Mouse (Mus musculus) CH12.LX (cell line): ENCODE results near the gene Tmem63c. TPM values are rescaled to one million over a fixed set of nuclear protein-coding genes. Genes with fewer than 3 reads are reported as not detected.

Experiments
- DNase-seq: peaks from one replicate; pipeline ENCODE4 v3.0.0-alpha.2; 2013; ENCODE audit errors: extremely low read depth
- H3K27ac ChIP-seq: 2 replicates; pipeline ENCODE4 v1.5.1; 2012; ENCODE audit warnings: low read depth, mild to moderate bottlenecking, control low read depth, moderate library complexity; ENCODE audit not compliant: insufficient read depth
- H3K27me3 ChIP-seq: replicated peaks from 2 replicates; pipeline ENCODE3; 2012; ENCODE audit warnings: inconsistent platforms
- H3K36me3 ChIP-seq, 2 experiments: replicated peaks in 1 of 2; 2 replicates each; pipeline versions ENCODE3 to v1.6.1; 2012; ENCODE audit warnings: inconsistent platforms in 1 of 2, low read length in 1 of 2, mild to moderate bottlenecking in 1 of 2, mixed read lengths in 1 of 2, moderate library complexity in 1 of 2; ENCODE audit not compliant: control insufficient read depth in 1 of 2, insufficient read depth in 1 of 2
- H3K4me1 ChIP-seq, 2 experiments: 2 replicates each; pipeline ENCODE4 v1.6.1; 2012; ENCODE audit warnings: inconsistent platforms in 1 of 2, moderate library complexity in 1 of 2; ENCODE audit not compliant: insufficient read depth in 2 of 2, control insufficient read depth in 1 of 2
- H3K4me2 ChIP-seq: 2 replicates; pipeline ENCODE4 v1.6.1; 2012; ENCODE audit warnings: low read depth, mild to moderate bottlenecking, control low read depth; ENCODE audit not compliant: poor library complexity, insufficient read depth, severe bottlenecking
- H3K4me3 ChIP-seq, 3 experiments: fragments of 150-350 bp in 1 of 3; sonication (generic) in 1 of 3; replicated peaks in 1 of 3; 2 replicates each; pipeline versions ENCODE3 to v1.5.1; 2011 to 2012; ENCODE audit warnings: low read depth in 2 of 3, low read length in 2 of 3, mild to moderate bottlenecking in 2 of 3, moderate library complexity in 2 of 3, control low read depth in 1 of 3, improper control_type of control experiment in 1 of 3, inconsistent platforms in 1 of 3, mixed read lengths in 1 of 3; ENCODE audit not compliant: poor library complexity in 1 of 3
- H3K79me2 ChIP-seq: replicated peaks from 2 replicates; pipeline ENCODE4 v1.6.1; 2012; ENCODE audit warnings: mild to moderate bottlenecking, moderate library complexity; ENCODE audit not compliant: control insufficient read depth, poor library complexity, insufficient read depth, severe bottlenecking; ENCODE audit errors: extremely low read depth
- H3K9ac ChIP-seq: 2 replicates; pipeline ENCODE4 v1.6.1; 2012; ENCODE audit warnings: low read depth, mild to moderate bottlenecking, control low read depth, moderate library complexity; ENCODE audit not compliant: insufficient read depth
- H3K9me3 ChIP-seq: replicated peaks from 2 replicates; pipeline ENCODE3; 2012; ENCODE audit warnings: low read length, inconsistent platforms, mixed read lengths
- CHD1 ChIP-seq: IDR thresholded peaks from 2 replicates; pipeline ENCODE4 v1.6.1; 2012; ENCODE audit warnings: low read depth, low read length, improper control_type of control experiment, inconsistent platforms
- E2F4 ChIP-seq: IDR thresholded peaks from 2 replicates; pipeline ENCODE4 v1.6.1; 2011; ENCODE audit warnings: low read depth, low read length, improper control_type of control experiment; ENCODE audit not compliant: insufficient replicate concordance
- EP300 ChIP-seq: IDR thresholded peaks from 2 replicates; pipeline ENCODE4 v1.6.1; 2011; ENCODE audit warnings: low read length, improper control_type of control experiment
- ETS1 ChIP-seq: conservative IDR thresholded peaks from 2 replicates; pipeline ENCODE4 v1.6.1; 2012; ENCODE audit warnings: low read depth, mild to moderate bottlenecking, inconsistent platforms, low read length, improper control_type of control experiment, moderate library complexity
- GABPA ChIP-seq: IDR thresholded peaks from 2 replicates; pipeline ENCODE4 v1.6.1; 2012; ENCODE audit warnings: low read depth, low read length, improper control_type of control experiment, inconsistent platforms; ENCODE audit not compliant: insufficient replicate concordance
- HCFC1 ChIP-seq: IDR thresholded peaks from 2 replicates; pipeline ENCODE4 v1.6.1; 2012; ENCODE audit warnings: low read depth, mild to moderate bottlenecking, inconsistent platforms, low read length, improper control_type of control experiment
- IRF4 ChIP-seq: IDR thresholded peaks from 2 replicates; pipeline ENCODE4 v1.6.1; 2014; ENCODE audit warnings: low read depth, mild to moderate bottlenecking, inconsistent platforms, low read length, improper control_type of control experiment
- JUN ChIP-seq: IDR thresholded peaks from 2 replicates; pipeline ENCODE4 v1.6.1; 2011; ENCODE audit warnings: low read depth, mild to moderate bottlenecking, low read length, improper control_type of control experiment, moderate library complexity; ENCODE audit not compliant: insufficient read depth
- JUND ChIP-seq: conservative IDR thresholded peaks from 2 replicates; pipeline ENCODE4 v1.6.1; 2011; ENCODE audit warnings: low read depth, low read length, improper control_type of control experiment
- KAT2A ChIP-seq: IDR thresholded peaks from 2 replicates; pipeline ENCODE4 v1.6.1; 2012; ENCODE audit warnings: low read length, improper control_type of control experiment, inconsistent platforms; ENCODE audit not compliant: insufficient replicate concordance
- MAX ChIP-seq: IDR thresholded peaks from 2 replicates; pipeline ENCODE4 v1.6.1; 2011; ENCODE audit warnings: low read length, improper control_type of control experiment
- MAZ ChIP-seq: IDR thresholded peaks from 2 replicates; pipeline ENCODE4 v1.6.1; 2012; ENCODE audit warnings: low read depth, mild to moderate bottlenecking, inconsistent platforms, low read length, improper control_type of control experiment, moderate library complexity
- MEF2A ChIP-seq: IDR thresholded peaks from 2 replicates; pipeline ENCODE4 v1.6.1; 2014; ENCODE audit warnings: low read depth, mild to moderate bottlenecking, inconsistent platforms, low read length, improper control_type of control experiment, borderline replicate concordance
- MYC ChIP-seq: IDR thresholded peaks from 2 replicates; pipeline ENCODE4 v1.6.1; 2011; ENCODE audit warnings: low read depth, mild to moderate bottlenecking, improper control_type of control experiment, low read length
- NRF1 ChIP-seq: IDR thresholded peaks from 2 replicates; pipeline ENCODE4 v1.6.1; 2014; ENCODE audit warnings: low read depth, mild to moderate bottlenecking, inconsistent platforms, low read length, improper control_type of control experiment, moderate library complexity
- PAX5 ChIP-seq: IDR thresholded peaks from 2 replicates; pipeline ENCODE4 v1.6.1; 2012; ENCODE audit warnings: low read length, inconsistent platforms, mixed read lengths
- POLR2A ChIP-seq: IDR thresholded peaks from 2 replicates; pipeline ENCODE4 v1.6.1; 2011; ENCODE audit warnings: low read depth, mild to moderate bottlenecking, improper control_type of control experiment, low read length
- POLR2AphosphoS2 ChIP-seq: IDR thresholded peaks from 2 replicates; pipeline ENCODE4 v1.6.1; 2011; ENCODE audit warnings: low read depth, low read length, improper control_type of control experiment
- RAD21 ChIP-seq: IDR thresholded peaks from 2 replicates; pipeline ENCODE4 v1.6.1; 2011; ENCODE audit warnings: low read depth, mild to moderate bottlenecking, low read length, improper control_type of control experiment, moderate library complexity
- RCOR1 ChIP-seq: conservative IDR thresholded peaks from 2 replicates; pipeline ENCODE4 v1.6.1; 2012; ENCODE audit warnings: low read depth, mild to moderate bottlenecking, inconsistent platforms, low read length, improper control_type of control experiment
- SIN3A ChIP-seq: IDR thresholded peaks from 2 replicates; pipeline ENCODE4 v1.6.1; 2012; ENCODE audit warnings: low read length, improper control_type of control experiment, inconsistent platforms
- SMC3 ChIP-seq: IDR thresholded peaks from 2 replicates; pipeline ENCODE4 v1.6.1; 2011; ENCODE audit warnings: low read depth, low read length, improper control_type of control experiment
- TBP ChIP-seq: conservative IDR thresholded peaks from 2 replicates; pipeline ENCODE4 v1.6.1; 2011; ENCODE audit warnings: low read depth, low read length, improper control_type of control experiment
- TCF12 ChIP-seq: IDR thresholded peaks from 2 replicates; pipeline ENCODE4 v1.6.1; 2014; ENCODE audit warnings: low read depth, mild to moderate bottlenecking, inconsistent platforms, low read length, improper control_type of control experiment
- UBTF ChIP-seq: IDR thresholded peaks from 2 replicates; pipeline ENCODE4 v1.6.1; 2012; ENCODE audit warnings: low read depth, mild to moderate bottlenecking, inconsistent platforms, low read length, improper control_type of control experiment, moderate library complexity
- USF2 ChIP-seq: conservative IDR thresholded peaks from 2 replicates; pipeline ENCODE4 v1.6.1; 2011; ENCODE audit warnings: low read depth, low read length, improper control_type of control experiment
- ZC3H11A ChIP-seq: IDR thresholded peaks from 2 replicates; pipeline ENCODE4 v1.6.1; 2012; ENCODE audit warnings: low read depth, mild to moderate bottlenecking, inconsistent platforms, low read length, improper control_type of control experiment
- ZMIZ1 ChIP-seq: IDR thresholded peaks from 2 replicates; pipeline ENCODE4 v1.6.1; 2012; ENCODE audit warnings: low read depth, mild to moderate bottlenecking, inconsistent platforms, low read length, improper control_type of control experiment
- dilution Hi-C: fragments of 300-500 bp; cut with MboI; formaldehyde crosslinking; loops from 2 replicates; pipeline ENCODE4 v1.14.3; 2020; ENCODE audit warnings: low sequenced_read_pairs; ENCODE audit not compliant: extremely low pct_unique_long_range_greater_than_20kb, extremely low pct_ligation_motif_present
- in situ Hi-C: fragments of 300-500 bp; cut with MboI; formaldehyde crosslinking; loops from 3 replicates; pipeline ENCODE4 v1.14.3; 2019; ENCODE audit warnings: low sequenced_read_pairs, low pct_ligation_motif_present, low pct_unique_long_range_greater_than_20kb, mixed read lengths
- polyA plus RNA-seq: library from polyadenylated mRNA; unstranded; fragments of >175 nt; gene quantifications from 2 replicates; pipeline ENCODE4 v1.2.1, GENCODE M21; 2012; ENCODE audit warnings: low read depth; ENCODE audit not compliant: insufficient read length
- total RNA-seq, 2 experiments: library from RNA; depleted of rRNA; stranded (reverse); fragments of 300-350 nt in 1 of 2; fragments of >200 nt in 1 of 2; gene quantifications; 2 replicates each; pipeline ENCODE4 v1.2.3; 2012 to 2014

Gene Tmem63c
- total and polyA plus RNA-seq, 3 experiments: 0.08 to 0.53 (median 0.11) TPM

GRCm38 (mm10) chr12:86990755-86991110 lies 30.4 kb upstream of the Tmem63c start:
- Histone ChIP-seq H3K9me3 (peaks cover 2% of the 10 kb centered on the region), H3K4me2 (no peak overlapping the region), H3K9ac (no peak overlapping the region), H3K4me1 (peaks cover 0 to 2% of the 10 kb centered on the region in 2 experiments; a peak in 1 of 4 replicates), H3K27me3 (peaks cover 90% of the 10 kb centered on the region), H3K4me3 (no peak overlapping the region), H3K27ac (no peak overlapping the region), H3K79me2 (no peaks in the 10 kb centered on the region), H3K36me3 (no peaks in the 10 kb centered on the region)
- in situ Hi-C loops (no loop called here), dilution Hi-C loops (no loop called here)
- DNase-seq: no peak
- TF ChIP-seq TCF12 (no peak), NRF1 (no peak), IRF4 (no peak), HCFC1 (no peak), GABPA (no peak), KAT2A (no peak), MYC (no peak), CHD1 (no peak), MEF2A (no peak), USF2 (no peak), PAX5 (no peak), ZC3H11A (no peak), JUND (no peak), MAX (no peak), JUN (no peak), ETS1 (no peak), TBP (no peak), SIN3A (no peak), MAZ (no peak)

- no peak for DNase-seq
- no peaks in the 10 kb centered on the region for H3K4me1 ChIP-seq
- H3K4me2 ChIP-seq: no peak overlapping the region
- H3K9ac ChIP-seq: no peak overlapping the region
- H3K36me3 ChIP-seq: no peaks in the 10 kb centered on the region
- no peak overlapping the region for H3K27ac ChIP-seq
- dilution Hi-C loops: no loop called here
- in situ Hi-C loops: no loop called here
- peaks cover 4% of the 10 kb centered on the region for H3K9me3 ChIP-seq
- H3K27me3 ChIP-seq: peaks cover 81% of the 10 kb centered on the region
- no peak overlapping the region for H3K4me3 ChIP-seq
- no peaks in the 10 kb centered on the region for H3K79me2 ChIP-seq
- TF ChIP-seq UBTF: no peak
- no peak for TF ChIP-seq POLR2AphosphoS2
- no peak for TF ChIP-seq ZMIZ1
- TF ChIP-seq NRF1: no peak
- no peak for TF ChIP-seq EP300
- TF ChIP-seq MAZ: no peak
- no peak for TF ChIP-seq POLR2A
- TF ChIP-seq GABPA: no peak
- TF ChIP-seq RCOR1: no peak
- no peak for TF ChIP-seq SIN3A
- no peak for TF ChIP-seq SMC3
- no peak for TF ChIP-seq RAD21
- TF ChIP-seq E2F4: no peak
- no peak for TF ChIP-seq MAX
Observed at GRCm38 (mm10) chr12:86994166-86994565, 27.0 kb upstream of the Tmem63c start.
